Mouse (Mus musculus): ENCODE measurements at regions not wholly inside any gene's neighbourhood (a gene's known extent, or its start where the extent isn't known, plus 50 kb on each side); places are given as distances from the start of the nearest gene placed in this dataset.

GRCm38 (mm10) chr13:102108916-102109315 lies 340.9 kb upstream of the Pik3r1 start:
- H3K27ac ChIP-seq (ENCODE audit: insufficient read depth, low read length): no peak overlapping the region
- no peak overlapping the region for H3K4me3 ChIP-seq (replicated peaks; ENCODE audit: insufficient read depth, low read depth, low read length)
- no peak for DNase-seq
- TF ChIP-seq POLR2A (IDR thresholded peaks at IDR 0.05; ENCODE audit: borderline replicate concordance, insufficient read depth, low read length) (no peak), CTCF (IDR thresholded peaks at IDR 0.05; ENCODE audit: borderline replicate concordance, insufficient read depth, low read depth, low read length) (no peak)
- no peaks in the 10 kb centered on the region for H3K4me1 ChIP-seq (ENCODE audit: control insufficient read depth, insufficient read depth, low read length)
- WGBS: 82% methylated on average over 3 of the region's 3 CpGs
- no peaks in the 10 kb centered on the region for H3K27me3 ChIP-seq (ENCODE audit: control insufficient read depth, insufficient read depth, low read length)

- WGBS: 94% methylated on average over 5 of the region's 5 CpGs
- Histone ChIP-seq H3K4me1 (ENCODE audit: control insufficient read depth, insufficient read depth, low read length) (no peaks in the 10 kb centered on the region), H3K27me3 (ENCODE audit: control insufficient read depth, insufficient read depth, low read length) (no peaks in the 10 kb centered on the region), H3K27ac (ENCODE audit: insufficient read depth, low read length) (no peak overlapping the region), H3K4me3 (replicated peaks; ENCODE audit: insufficient read depth, low read depth, low read length) (no peak overlapping the region)
- no peak for TF ChIP-seq POLR2A (IDR thresholded peaks at IDR 0.05; ENCODE audit: borderline replicate concordance, insufficient read depth, low read length)
- DNase-seq: no peak
Observed at GRCm38 (mm10) chr13:102113941-102114340, 345.9 kb upstream of the Pik3r1 start.

GRCm38 (mm10) chr13:102122341-102122740 lies 354.3 kb upstream of the Pik3r1 start:
- H3K27me3 ChIP-seq (ENCODE audit: control insufficient read depth, insufficient read depth, low read length): no peaks in the 10 kb centered on the region
- H3K4me1 ChIP-seq (ENCODE audit: control insufficient read depth, insufficient read depth, low read length): no peaks in the 10 kb centered on the region
- no peak overlapping the region for H3K4me3 ChIP-seq (replicated peaks; ENCODE audit: insufficient read depth, low read depth, low read length)
- 86% methylated on average over 6 of the region's 6 CpGs for WGBS
- no peak overlapping the region for H3K27ac ChIP-seq (ENCODE audit: insufficient read depth, low read length)
- TF ChIP-seq CTCF (IDR thresholded peaks at IDR 0.05; ENCODE audit: borderline replicate concordance, insufficient read depth, low read depth, low read length) (no peak), POLR2A (IDR thresholded peaks at IDR 0.05; ENCODE audit: borderline replicate concordance, insufficient read depth, low read length) (no peak)
- no peak for DNase-seq

GRCm38 (mm10) chr13:102127933-102128430 lies 360.0 kb upstream of the Pik3r1 start:
- WGBS: 89% methylated on average over 4 of the region's 4 CpGs
- Histone ChIP-seq H3K27ac (ENCODE audit: insufficient read depth, low read length) (no peak overlapping the region), H3K4me1 (ENCODE audit: control insufficient read depth, insufficient read depth, low read length) (no peaks in the 10 kb centered on the region), H3K27me3 (ENCODE audit: control insufficient read depth, insufficient read depth, low read length) (no peaks in the 10 kb centered on the region), H3K4me3 (replicated peaks; ENCODE audit: insufficient read depth, low read depth, low read length) (no peak overlapping the region)
- DNase-seq: no peak
- TF ChIP-seq POLR2A (IDR thresholded peaks at IDR 0.05; ENCODE audit: borderline replicate concordance, insufficient read depth, low read length) (no peak), CTCF (IDR thresholded peaks at IDR 0.05; ENCODE audit: borderline replicate concordance, insufficient read depth, low read depth, low read length) (no peak)

- DNase-seq: no peak
- WGBS: 89% methylated on average over 2 of the region's 2 CpGs
- H3K27ac ChIP-seq (ENCODE audit: insufficient read depth, low read length): no peak overlapping the region
- H3K27me3 ChIP-seq (ENCODE audit: control insufficient read depth, insufficient read depth, low read length): no peaks in the 10 kb centered on the region
- no peak for TF ChIP-seq CTCF (IDR thresholded peaks at IDR 0.05; ENCODE audit: borderline replicate concordance, insufficient read depth, low read depth, low read length)
- no peak for TF ChIP-seq POLR2A (IDR thresholded peaks at IDR 0.05; ENCODE audit: borderline replicate concordance, insufficient read depth, low read length)
- H3K4me3 ChIP-seq (replicated peaks; ENCODE audit: insufficient read depth, low read depth, low read length): no peak overlapping the region
- no peaks in the 10 kb centered on the region for H3K4me1 ChIP-seq (ENCODE audit: control insufficient read depth, insufficient read depth, low read length)
Observed at GRCm38 (mm10) chr13:102131459-102131858, 363.4 kb upstream of the Pik3r1 start.

- no peaks in the 10 kb centered on the region for H3K27me3 ChIP-seq (ENCODE audit: control insufficient read depth, insufficient read depth, low read length)
- no peaks in the 10 kb centered on the region for H3K4me1 ChIP-seq (ENCODE audit: control insufficient read depth, insufficient read depth, low read length)
- no peak for DNase-seq
- no peak overlapping the region for H3K4me3 ChIP-seq (replicated peaks; ENCODE audit: insufficient read depth, low read depth, low read length)
- no peak for TF ChIP-seq POLR2A (IDR thresholded peaks at IDR 0.05; ENCODE audit: borderline replicate concordance, insufficient read depth, low read length)
- TF ChIP-seq CTCF (IDR thresholded peaks at IDR 0.05; ENCODE audit: borderline replicate concordance, insufficient read depth, low read depth, low read length): no peak
- WGBS: 32% methylated on average over 5 of the region's 5 CpGs
- H3K27ac ChIP-seq (ENCODE audit: insufficient read depth, low read length): no peak overlapping the region
Observed at GRCm38 (mm10) chr13:102132154-102132553, 364.1 kb upstream of the Pik3r1 start.

GRCm38 (mm10) chr13:102132696-102133095 lies 364.7 kb upstream of the Pik3r1 start:
- Histone ChIP-seq H3K4me3 (replicated peaks; ENCODE audit: insufficient read depth, low read depth, low read length) (no peak overlapping the region), H3K4me1 (ENCODE audit: control insufficient read depth, insufficient read depth, low read length) (no peaks in the 10 kb centered on the region), H3K27me3 (ENCODE audit: control insufficient read depth, insufficient read depth, low read length) (no peaks in the 10 kb centered on the region), H3K27ac (ENCODE audit: insufficient read depth, low read length) (no peak overlapping the region)
- TF ChIP-seq CTCF (IDR thresholded peaks at IDR 0.05; ENCODE audit: borderline replicate concordance, insufficient read depth, low read depth, low read length): no peak
- no peak for TF ChIP-seq POLR2A (IDR thresholded peaks at IDR 0.05; ENCODE audit: borderline replicate concordance, insufficient read depth, low read length)
- DNase-seq: no peak
- 53% methylated on average over 2 of the region's 2 CpGs for WGBS

- Histone ChIP-seq H3K4me1 (ENCODE audit: control insufficient read depth, insufficient read depth, low read length) (no peaks in the 10 kb centered on the region), H3K27me3 (ENCODE audit: control insufficient read depth, insufficient read depth, low read length) (no peaks in the 10 kb centered on the region), H3K4me3 (replicated peaks; ENCODE audit: insufficient read depth, low read depth, low read length) (no peak overlapping the region), H3K27ac (ENCODE audit: insufficient read depth, low read length) (no peak overlapping the region)
- no peak for TF ChIP-seq POLR2A (IDR thresholded peaks at IDR 0.05; ENCODE audit: borderline replicate concordance, insufficient read depth, low read length)
- no peak for TF ChIP-seq CTCF (IDR thresholded peaks at IDR 0.05; ENCODE audit: borderline replicate concordance, insufficient read depth, low read depth, low read length)
- no peak for DNase-seq
Observed at GRCm38 (mm10) chr13:102135210-102135609, 367.2 kb upstream of the Pik3r1 start.

Measured in cerebellum, adult 2 months (tissue).